Mouse (Mus musculus): ENCODE measurements at regions not wholly inside any gene's neighbourhood (a gene's known extent, or its start where the extent isn't known, plus 50 kb on each side); places are given as distances from the start of the nearest gene placed in this dataset.

- DNase-seq, result no peak
Measured at GRCm38 (mm10) chr15:56820256-56820976, 657.0 kb downstream of the Slc22a22 start.

GRCm38 (mm10) chr15:56818158-56818690 is 659.2 kb downstream of the Slc22a22 start:
- DNase-seq, result no peak

- no peak for DNase-seq
Measured at GRCm38 (mm10) chr15:56817204-56818157, 659.9 kb downstream of the Slc22a22 start.

GRCm38 (mm10) chr15:56813876-56814275 is 663.5 kb downstream of the Slc22a22 start:
- no peak for DNase-seq

- DNase-seq, result peak in 1 of 2 experiments; percentile 4
Measured at GRCm38 (mm10) chr15:56810151-56810550, 667.3 kb downstream of the Slc22a22 start.

- no peak for DNase-seq
Measured at GRCm38 (mm10) chr15:56807611-56808010, 669.8 kb downstream of the Slc22a22 start.

GRCm38 (mm10) chr15:56801933-56802332 is 675.5 kb downstream of the Slc22a22 start:
- no peak for DNase-seq

- no peak for DNase-seq
Measured at GRCm38 (mm10) chr15:56775431-56775830, 702.0 kb downstream of the Slc22a22 start.

- no peak for DNase-seq
Measured at GRCm38 (mm10) chr15:56774648-56775393, 702.6 kb downstream of the Slc22a22 start.

GRCm38 (mm10) chr15:56766356-56766755 is 711.1 kb downstream of the Slc22a22 start:
- no peak for DNase-seq

- DNase-seq, result no peak
Measured at GRCm38 (mm10) chr15:56764957-56765482, 712.4 kb downstream of the Slc22a22 start.

- no peak for DNase-seq
Measured at GRCm38 (mm10) chr15:56764019-56764418, 713.4 kb downstream of the Slc22a22 start.

- DNase-seq, result no peak
Measured at GRCm38 (mm10) chr15:56746698-56747097, 730.7 kb downstream of the Slc22a22 start.

- no peak for DNase-seq
Measured at GRCm38 (mm10) chr15:56744915-56745314, 732.5 kb downstream of the Slc22a22 start.

Measured in thymus, postnatal 36 days (tissue).